Mouse (Mus musculus) thymus, adult 2 months (tissue): Measurements from ENCODE around the gene Gm21970. TPM values are rescaled to one million over a fixed set of nuclear protein-coding genes. Genes with fewer than 3 reads are reported as not detected.

Experiments used
- DNase-seq: peaks from one replicate; pipeline ENCODE4 v3.0.0; 2021
- H3K27ac ChIP-seq: fragments of 200-500 bp; 2 replicates; pipeline ENCODE4 v1.5.1; 2012; ENCODE audit warnings: low read length, control low read depth; ENCODE audit not compliant: control insufficient read depth, insufficient read depth
- H3K27me3 ChIP-seq: fragments of 200-500 bp; 2 replicates; pipeline ENCODE4 v1.6.1; 2012; ENCODE audit warnings: mild to moderate bottlenecking, low read length, moderate library complexity, mixed read lengths; ENCODE audit not compliant: control insufficient read depth, insufficient read depth
- H3K36me3 ChIP-seq: fragments of 200-500 bp; 2 replicates; pipeline ENCODE4 v1.6.1; 2012; ENCODE audit warnings: mild to moderate bottlenecking, low read length, moderate library complexity; ENCODE audit not compliant: control insufficient read depth, insufficient read depth
- H3K4me1 ChIP-seq: fragments of 200-500 bp; replicated peaks from 2 replicates; pipeline ENCODE4 v1.6.1; 2012; ENCODE audit warnings: low read length; ENCODE audit not compliant: control insufficient read depth, insufficient read depth
- H3K4me3 ChIP-seq: fragments of 200-500 bp; 2 replicates; pipeline ENCODE4 v1.5.1; 2012; ENCODE audit warnings: mild to moderate bottlenecking, low read length, control low read depth, moderate library complexity; ENCODE audit not compliant: control insufficient read depth, insufficient read depth
- CTCF ChIP-seq: fragments of 200-500 bp; IDR thresholded peaks from 2 replicates; pipeline ENCODE4 v1.5.1; 2012; ENCODE audit warnings: mild to moderate bottlenecking, control low read depth, low read length, moderate library complexity, borderline replicate concordance; ENCODE audit not compliant: control insufficient read depth, poor library complexity, insufficient read depth; ENCODE audit errors: extremely low read depth
- POLR2A ChIP-seq: fragments of 200-500 bp; IDR thresholded peaks from 2 replicates; pipeline ENCODE4 v1.6.1; 2012; ENCODE audit warnings: mild to moderate bottlenecking, low read length, control low read depth, moderate library complexity; ENCODE audit not compliant: control insufficient read depth, poor library complexity, insufficient read depth; ENCODE audit errors: extremely low read depth
- WGBS: fragments of 180-500 bp; shearing (Covaris S2); methylation state at CpG from one replicate; pipeline ENCODE4 v1.1.7; 2018; 5-methylcytosine and 5-hydroxymethylcytosine counted together
- polyA plus RNA-seq: library from polyadenylated mRNA; depleted of rRNA; stranded (reverse); fragments of >200 nt; gene quantifications from 2 replicates; pipeline ENCODE4 v1.2.3, GENCODE M21; 2012

Gm21970 gene
- polyA plus RNA-seq, 1 experiment: not detected

GRCm38 (mm10) chr16:91378991-91379390 is 12.5 kb upstream of the Gm21970 start:
- no peak for TF ChIP-seq CTCF
- no peak for TF ChIP-seq POLR2A
- Histone ChIP-seq H3K36me3 (peaks cover 10% of the 10 kb centered on the region), H3K4me3 (no peak overlapping the region), H3K4me1 (peaks cover 6% of the 10 kb centered on the region), H3K27me3 (no peaks in the 10 kb centered on the region), H3K27ac (no peak overlapping the region)
- DNase-seq: no peak
- 80% methylated on average over 9 of the region's 9 CpGs for WGBS

- 92% methylated on average over 3 of the region's 3 CpGs for WGBS
- Histone ChIP-seq H3K36me3 (peaks cover 14% of the 10 kb centered on the region), H3K4me1 (peaks cover 6% of the 10 kb centered on the region), H3K27me3 (no peaks in the 10 kb centered on the region), H3K4me3 (no peak overlapping the region), H3K27ac (no peak overlapping the region)
- TF ChIP-seq POLR2A (no peak), CTCF (no peak)
- DNase-seq: no peak
Observed at GRCm38 (mm10) chr16:91379412-91379811, 12.1 kb upstream of the Gm21970 start.

DNA sequence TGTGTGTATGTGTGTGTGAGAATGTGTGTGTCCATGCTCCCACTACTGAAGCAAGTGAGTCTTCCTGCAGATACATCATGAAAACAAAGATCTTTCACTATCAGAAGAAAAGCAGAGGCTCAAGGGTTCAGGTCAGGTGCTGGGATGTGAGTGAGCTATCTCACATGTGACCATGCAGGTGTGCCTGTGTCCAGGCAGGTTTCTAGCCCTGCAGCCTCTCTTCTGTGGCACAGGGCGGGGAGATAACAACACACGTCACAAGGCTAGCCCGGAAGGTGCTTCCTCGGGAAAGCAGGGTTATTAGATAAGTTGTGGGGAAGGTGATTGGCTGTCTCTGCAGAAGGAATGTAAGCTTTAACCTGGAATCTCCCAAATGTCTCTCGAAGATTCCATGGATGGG is 11.4 kb upstream of the Gm21970 start:
- H3K27ac ChIP-seq: no peak overlapping the region
- DNase-seq: no peak
- H3K36me3 ChIP-seq: peaks cover 19% of the 10 kb centered on the region
- H3K4me3 ChIP-seq: no peak overlapping the region
- TF ChIP-seq CTCF (no peak), POLR2A (no peak)
- H3K4me1 ChIP-seq: peaks cover 1% of the 10 kb centered on the region
- no peaks in the 10 kb centered on the region for H3K27me3 ChIP-seq
- 91% methylated on average over 5 of the region's 5 CpGs for WGBS

DNA sequence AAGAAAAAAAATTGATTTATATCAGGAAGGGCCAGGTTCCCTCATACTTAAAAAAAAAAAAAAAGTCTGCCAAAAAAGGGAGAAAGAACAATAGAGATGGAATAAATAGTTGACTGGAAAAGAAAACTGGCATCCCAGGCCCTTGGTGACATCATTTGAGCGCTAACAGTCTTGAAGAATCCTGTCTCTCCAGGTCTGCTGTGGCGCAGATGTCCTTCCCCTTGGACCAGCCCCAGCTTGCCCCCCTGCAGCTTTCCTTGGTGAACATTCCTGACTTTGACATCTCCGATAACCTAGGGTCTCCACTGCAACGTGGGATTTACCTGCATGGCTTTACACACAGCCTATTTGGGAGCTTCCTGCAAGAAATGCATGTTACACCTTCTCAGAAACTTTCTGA is 9.9 kb upstream of the Gm21970 start:
- Histone ChIP-seq H3K4me3 (no peak overlapping the region), H3K27ac (no peak overlapping the region), H3K27me3 (no peaks in the 10 kb centered on the region), H3K4me1 (no peaks in the 10 kb centered on the region; the same call in 1 of the 2 replicates), H3K36me3 (peaks cover 27% of the 10 kb centered on the region)
- DNase-seq: no peak
- WGBS: 92% methylated on average over 4 of the region's 4 CpGs
- TF ChIP-seq POLR2A: no peak
- no peak for TF ChIP-seq CTCF

DNA sequence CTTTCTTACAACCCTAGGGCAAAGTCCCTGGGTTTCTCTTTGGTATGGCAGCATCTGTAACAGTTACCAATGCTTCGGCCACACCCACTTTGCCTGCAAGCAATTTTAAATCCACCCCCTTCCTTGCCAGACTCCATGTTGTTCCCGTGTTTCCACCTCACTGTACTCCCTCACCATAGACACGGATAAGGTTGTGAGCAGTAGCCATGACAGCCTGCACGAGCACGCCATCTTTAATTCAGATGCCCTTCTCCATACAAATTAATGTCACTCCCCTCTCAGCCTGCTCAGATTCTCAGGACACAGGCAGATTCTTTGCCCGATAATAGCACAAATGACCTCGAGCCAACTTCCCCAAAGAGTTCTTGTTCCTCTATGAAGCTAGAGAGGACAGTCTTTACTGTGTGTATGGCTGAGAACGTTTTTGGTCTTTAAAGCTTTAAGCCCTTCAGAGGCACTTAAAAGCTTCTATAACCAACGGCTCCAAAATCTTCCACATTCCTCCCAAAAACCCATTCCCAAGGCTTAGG is 9.2 kb upstream of the Gm21970 start:
- Histone ChIP-seq H3K4me1 (no peaks in the 10 kb centered on the region; the same call in 1 of the 2 replicates), H3K27ac (no peak overlapping the region), H3K4me3 (no peak overlapping the region), H3K36me3 (peaks cover 34% of the 10 kb centered on the region), H3K27me3 (no peaks in the 10 kb centered on the region)
- no peak for TF ChIP-seq CTCF
- TF ChIP-seq POLR2A: no peak
- 85% methylated on average over 9 of the region's 9 CpGs for WGBS
- DNase-seq: no peak

DNA sequence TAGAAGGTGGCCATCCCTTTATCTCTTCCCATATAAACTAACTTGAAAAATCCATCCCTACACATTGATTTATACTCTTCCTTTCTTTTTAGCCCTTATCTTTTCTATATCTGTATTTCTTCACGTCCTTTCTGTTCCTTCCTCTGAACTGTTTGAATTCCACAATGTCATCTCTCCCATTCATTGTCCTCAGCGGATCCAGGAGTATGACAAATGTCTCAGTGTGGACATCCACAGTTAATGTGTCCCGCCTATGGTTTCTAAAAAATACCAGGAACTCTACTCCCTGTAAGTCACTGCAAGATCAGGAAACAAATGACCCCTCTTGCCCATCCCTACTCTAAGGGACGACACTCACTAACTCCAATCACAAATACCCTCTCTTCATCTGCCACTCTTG is 7.3 kb upstream of the Gm21970 start:
- Histone ChIP-seq H3K27ac (no peak overlapping the region), H3K27me3 (no peaks in the 10 kb centered on the region), H3K4me3 (no peak overlapping the region), H3K4me1 (no peaks in the 10 kb centered on the region; the same call in 1 of the 2 replicates), H3K36me3 (peaks cover 48% of the 10 kb centered on the region)
- DNase-seq: no peak
- 97% methylated on average over 4 of the region's 4 CpGs for WGBS
- no peak for TF ChIP-seq CTCF
- TF ChIP-seq POLR2A: no peak

- no peak for DNase-seq
- 91% methylated on average over 10 of the region's 10 CpGs for WGBS
- H3K27ac ChIP-seq: no peak overlapping the region
- TF ChIP-seq POLR2A: no peak
- no peak for TF ChIP-seq CTCF
- no peaks in the 10 kb centered on the region for H3K27me3 ChIP-seq
- H3K36me3 ChIP-seq: peaks cover 55% of the 10 kb centered on the region
- H3K4me1 ChIP-seq: no peaks in the 10 kb centered on the region; the same call in 1 of the 2 replicates
- H3K4me3 ChIP-seq: no peak overlapping the region
Observed at GRCm38 (mm10) chr16:91385621-91386020, 5.9 kb upstream of the Gm21970 start.
